Mouse (Mus musculus) small intestine, adult 2 months (tissue): ENCODE results near the gene Olfr641.

ENCODE experiments used
- CTCF ChIP-seq: fragments of 200-500 bp; IDR thresholded peaks from 2 replicates; pipeline ENCODE4 v1.5.1; 2012; ENCODE audit warnings: low read depth, mild to moderate bottlenecking, control low read depth, inconsistent platforms, low read length, moderate library complexity, mixed read lengths; ENCODE audit not compliant: insufficient replicate concordance, insufficient read length; ENCODE audit errors: extremely low read depth
- POLR2A ChIP-seq: fragments of 200-500 bp; IDR thresholded peaks from 2 replicates; pipeline ENCODE4 v1.6.1; 2012; ENCODE audit warnings: low read depth, mild to moderate bottlenecking, control low read depth, inconsistent platforms, low read length, moderate library complexity

DNA sequence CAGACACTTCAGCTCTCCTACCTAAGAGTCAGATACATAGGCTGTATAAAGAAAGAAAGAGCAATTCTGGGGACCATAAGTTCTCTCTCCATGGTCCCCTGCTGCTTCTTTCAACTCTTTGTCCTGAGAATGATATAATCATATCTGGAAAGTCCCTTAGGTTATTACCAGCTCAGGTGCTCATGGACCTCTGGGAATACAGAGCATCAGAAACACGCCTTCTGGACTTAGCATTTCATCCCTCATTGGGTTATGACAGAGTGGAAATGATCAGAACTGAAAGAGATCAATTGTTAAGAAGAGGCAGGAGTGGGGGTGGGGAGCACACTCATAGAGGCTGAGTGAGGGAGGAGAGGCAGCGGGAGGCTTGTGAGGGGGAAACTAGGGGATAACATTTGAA lies 36.5 kb downstream of the Olfr641 start, which contains the start of gene Olfr644:
- TF ChIP-seq CTCF (no peak), POLR2A (no peak)
